Mouse (Mus musculus): Measurements from ENCODE around the gene Macrod1.

- TF ChIP-seq CTCF (IDR thresholded peaks at IDR 0.05; ENCODE audit: insufficient read depth, low read length): no peak
- no peak for TF ChIP-seq POLR2A (IDR thresholded peaks at IDR 0.05; ENCODE audit: borderline replicate concordance, extremely low read depth, low read depth, low read length)
These were observed 107.6 kb downstream of the Macrod1 start for GRCm38 (mm10) chr19:7164238-7164637.

Data from lung, adult 2 months (tissue).